Mouse (Mus musculus) mature B cell (primary cell): Measurements from ENCODE around the gene Pank2.
"Not testable (repeated sequence)": the region's sequence is repeated elsewhere in the genome, so short reads cannot be mapped to it uniquely, and the experiment has no call there.

Source experiments
- in situ Hi-C: fragments of 300-500 bp; cut with MboI; formaldehyde crosslinking; loops from 2 replicates; pipeline ENCODE4 v1.14.3; 2019

The Pank2 gene

GRCm38 (mm10) chr2:131262213-131262672 lies at the start of gene Pank2:
Gene Pank2, plus strand, starts transcription at chr2:131262495.
- in situ Hi-C loops, result no loop called here

- in situ Hi-C loops, result no loop called here
These were observed 48.5 kb upstream of the Pank2 start for GRCm38 (mm10) chr2:131213773-131214172.

- in situ Hi-C loops, result no loop called here
These were observed 46.1 kb upstream of the Pank2 start for GRCm38 (mm10) chr2:131215941-131216858.

- in situ Hi-C loops, result no loop called here
These were observed 42.3 kb upstream of the Pank2 start for GRCm38 (mm10) chr2:131220030-131220429.

- in situ Hi-C loops, result no loop called here
These were observed 40.3 kb upstream of the Pank2 start for GRCm38 (mm10) chr2:131221853-131222515.

- in situ Hi-C loops, result no loop called here
These were observed 39.7 kb upstream of the Pank2 start for GRCm38 (mm10) chr2:131222562-131222961.

- in situ Hi-C loops, result no loop called here
These were observed 38.7 kb upstream of the Pank2 start for GRCm38 (mm10) chr2:131223569-131223968.

GRCm38 (mm10) chr2:131225178-131225577 lies 37.1 kb upstream of the Pank2 start:
- in situ Hi-C loops, result no loop called here

- in situ Hi-C loops, result not testable (repeated sequence)
These were observed 35.6 kb upstream of the Pank2 start for GRCm38 (mm10) chr2:131226669-131227068.

GRCm38 (mm10) chr2:131227243-131227642 lies 35.1 kb upstream of the Pank2 start:
- in situ Hi-C loops, result no loop called here

- in situ Hi-C loops, result no loop called here
These were observed 29.7 kb upstream of the Pank2 start for GRCm38 (mm10) chr2:131232558-131232957.

- in situ Hi-C loops, result no loop called here
These were observed 28.8 kb upstream of the Pank2 start, which contains the start of gene Mavs for GRCm38 (mm10) chr2:131233307-131234126. Gene Mavs, plus strand, starts transcription at chr2:131234063.

GRCm38 (mm10) chr2:131234127-131234650 lies 28.1 kb upstream of the Pank2 start:
- in situ Hi-C loops, result no loop called here

GRCm38 (mm10) chr2:131234970-131235635 lies 27.2 kb upstream of the Pank2 start:
- in situ Hi-C loops, result no loop called here

- in situ Hi-C loops, result no loop called here
These were observed 20.1 kb upstream of the Pank2 start for GRCm38 (mm10) chr2:131242180-131242579.

GRCm38 (mm10) chr2:131242929-131243328 lies 19.4 kb upstream of the Pank2 start:
- in situ Hi-C loops, result no loop called here

GRCm38 (mm10) chr2:131253681-131254328 lies 8.5 kb upstream of the Pank2 start:
- in situ Hi-C loops, result loop anchor here (5.0 kb wide), 1 partner anchor 157 kb away; no protein-coding TSS in a partner anchor

GRCm38 (mm10) chr2:131254329-131254713 lies 8.0 kb upstream of the Pank2 start:
- in situ Hi-C loops, result loop anchor here (5.0 kb wide), 1 partner anchor 157 kb away; no protein-coding TSS in a partner anchor

GRCm38 (mm10) chr2:131255738-131256137 lies 6.6 kb upstream of the Pank2 start:
- in situ Hi-C loops, result no loop called here

GRCm38 (mm10) chr2:131258693-131259092 lies 3.6 kb upstream of the Pank2 start:
- in situ Hi-C loops, result no loop called here
